Mouse (Mus musculus) thymus, postnatal 10 days (tissue): Measurements from ENCODE around the gene Onecut3.

Source experiments
- DNase-seq, 2 experiments: peaks; one replicate each; pipeline ENCODE4 v3.0.0; 2021; ENCODE audit warnings: low spot score in 2 of 2

The Onecut3 gene

DNA sequence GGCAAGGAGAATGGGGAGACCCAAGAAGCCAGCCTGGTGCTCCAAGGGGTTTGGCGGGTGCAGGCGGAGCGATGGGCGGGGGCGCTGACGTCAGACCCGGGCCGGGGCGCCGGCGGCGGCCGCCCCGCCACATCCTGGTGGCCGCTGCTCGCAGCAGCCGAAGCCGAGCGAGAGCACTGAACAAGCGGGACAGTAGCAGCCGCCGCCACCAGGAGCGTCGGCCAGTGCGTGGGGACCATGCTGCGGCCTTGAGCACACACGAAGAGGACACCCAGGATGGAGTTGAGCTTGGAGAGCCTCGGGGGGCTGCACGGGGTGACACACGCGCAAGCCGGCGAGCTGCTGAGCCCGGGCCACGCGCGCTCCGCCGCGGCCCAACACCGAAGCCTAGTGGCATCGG, at the start of gene Onecut3:
TSS of gene Onecut3 (plus strand) at position 104 of the 400 bp plus-strand sequence.
- DNase-seq: peak; percentile 16 to 50

GRCm38 (mm10) chr10:80445052-80445451, 49.6 kb upstream of the Onecut3 start:
- DNase-seq: no peak

DNA sequence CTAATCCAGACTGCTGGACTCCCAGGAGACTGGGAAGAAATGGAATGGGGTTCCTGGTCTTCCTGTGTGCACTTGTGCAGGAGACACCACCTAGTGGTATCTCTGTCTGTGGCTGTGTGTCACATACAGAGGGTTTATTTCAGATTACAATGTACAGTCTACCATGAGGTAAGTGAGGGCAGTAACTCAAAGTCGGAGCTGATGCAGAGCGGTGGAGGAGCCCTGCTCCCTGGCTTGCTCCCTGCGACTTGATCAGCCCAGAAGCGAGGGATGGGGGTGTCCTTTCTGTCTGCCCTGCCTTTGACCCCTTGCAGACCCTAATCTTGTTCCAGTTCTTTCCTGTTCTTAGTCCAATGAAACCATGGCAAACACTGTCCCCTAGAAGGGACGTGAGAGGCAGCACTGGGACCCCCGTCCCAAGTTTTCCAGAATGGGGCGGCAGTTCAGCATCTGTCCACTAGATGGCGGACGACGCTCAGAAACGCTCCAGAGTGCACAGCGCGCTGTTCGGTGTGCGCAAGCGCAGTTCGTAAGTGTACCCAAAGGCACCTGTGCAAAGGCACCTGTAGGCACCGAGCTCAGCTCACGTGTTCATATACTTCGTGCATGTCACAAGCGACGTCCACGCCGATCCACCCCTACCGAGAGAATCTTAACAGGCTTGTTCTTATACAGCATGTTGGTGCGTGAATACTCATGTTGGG, 48.6 kb upstream of the Onecut3 start:
- DNase-seq: peak; percentile 71 to 83

DNA sequence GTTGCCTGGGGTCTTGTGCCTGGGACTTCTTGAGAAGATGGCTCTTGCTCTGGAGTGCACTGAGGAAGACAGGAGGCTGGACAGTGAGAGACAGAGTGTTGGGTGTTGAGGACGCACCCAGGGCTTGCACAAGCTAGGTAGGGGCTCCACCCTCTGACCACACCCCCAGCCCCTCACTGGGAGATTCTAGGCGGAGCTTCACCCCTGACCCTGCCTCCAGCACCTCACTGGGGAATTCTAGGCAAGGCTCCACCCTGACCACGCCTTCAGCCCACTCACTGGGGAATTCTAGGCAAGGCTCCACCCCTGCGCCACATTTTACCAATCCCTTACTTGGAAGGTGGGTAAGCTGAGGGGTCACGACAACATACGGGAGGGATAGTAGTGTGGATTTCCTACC, 44.0 kb upstream of the Onecut3 start:
- no peak for DNase-seq

- no peak for DNase-seq
These were observed 41.0 kb upstream of the Onecut3 start for GRCm38 (mm10) chr10:80453601-80454000.

DNA sequence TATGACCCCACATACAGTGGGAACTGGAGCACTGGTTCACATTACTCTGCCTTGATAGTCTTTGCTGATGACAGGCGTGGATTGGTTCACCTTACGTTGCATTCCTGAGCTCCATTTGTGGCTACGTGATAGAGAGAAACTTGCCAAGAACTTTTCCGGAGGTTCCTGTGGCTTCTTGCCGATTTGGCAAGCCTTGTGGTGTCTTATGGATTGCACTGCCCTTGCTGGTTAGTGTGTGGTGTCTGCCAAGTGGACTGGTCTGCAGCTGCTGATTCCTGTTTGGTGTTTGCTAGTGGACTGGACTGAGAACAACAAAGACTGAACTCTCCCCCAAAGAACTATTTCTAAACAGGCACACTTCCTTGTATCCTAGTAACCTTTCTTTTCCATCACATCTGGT, 39.9 kb upstream of the Onecut3 start:
- no peak for DNase-seq

GRCm38 (mm10) chr10:80455697-80456096, 38.9 kb upstream of the Onecut3 start:
- DNase-seq: no peak

DNA sequence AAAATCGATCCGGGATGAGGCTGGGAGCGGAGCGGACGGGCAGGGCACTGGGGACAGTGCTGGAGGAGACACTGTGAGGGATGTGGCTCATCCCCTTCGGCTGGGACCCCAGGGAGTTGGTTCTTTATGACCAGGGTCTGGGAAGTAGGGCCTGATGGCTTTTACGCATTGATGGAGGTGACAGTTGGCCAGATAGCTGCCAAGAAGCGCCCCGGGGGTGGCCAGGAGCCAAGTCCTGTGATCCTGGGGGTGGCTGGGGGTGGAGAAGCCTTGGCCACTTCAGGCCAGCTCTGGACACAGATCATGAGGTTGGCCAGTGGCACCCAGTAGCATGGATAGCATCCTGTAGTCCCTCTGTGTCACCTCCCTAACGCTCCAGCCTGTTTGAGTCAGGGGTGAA, 35.4 kb upstream of the Onecut3 start:
- no peak for DNase-seq

- no peak for DNase-seq
These were observed 35.0 kb upstream of the Onecut3 start for GRCm38 (mm10) chr10:80459671-80460070.

DNA sequence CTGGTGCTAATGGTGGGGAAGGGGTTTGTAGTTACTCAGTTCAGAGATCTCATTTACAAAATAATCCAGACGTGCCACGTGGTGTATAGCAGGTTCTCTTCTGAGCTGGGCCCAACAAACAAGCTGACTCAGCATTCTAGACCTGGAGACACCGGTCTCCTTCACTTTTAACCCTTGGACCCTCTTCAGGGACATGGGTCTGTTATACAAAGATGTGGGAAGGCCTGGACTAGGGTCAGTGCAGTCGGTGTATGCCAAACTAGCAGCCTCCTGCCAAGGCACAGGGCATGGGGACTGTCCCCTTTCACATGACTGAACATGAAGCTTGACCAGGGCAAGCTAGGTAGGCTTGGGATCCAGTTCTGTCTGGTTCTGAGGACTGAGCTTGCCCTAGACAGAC, 34.3 kb upstream of the Onecut3 start:
- DNase-seq: no peak

DNA sequence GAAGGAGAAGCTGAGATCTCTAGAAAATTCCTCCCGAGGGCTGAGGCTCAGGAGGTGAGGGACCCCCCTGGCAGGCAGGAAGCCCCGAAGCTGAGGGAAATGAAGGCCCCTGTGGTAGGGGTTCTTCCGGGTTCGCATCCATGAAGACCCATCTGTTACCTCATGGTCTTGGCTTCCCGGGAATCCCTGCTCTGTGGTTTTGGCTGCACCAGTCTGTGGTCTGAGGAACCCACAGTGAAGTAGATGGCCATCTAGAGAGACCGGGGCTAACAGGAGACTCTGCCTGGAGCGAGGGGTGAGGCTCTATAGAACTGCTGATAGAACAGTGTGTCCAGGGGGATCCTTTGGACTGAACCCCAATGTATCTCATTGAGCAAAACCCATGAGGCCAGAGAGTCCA, 33.3 kb upstream of the Onecut3 start:
- DNase-seq: no peak

GRCm38 (mm10) chr10:80464381-80465035, 30.1 kb upstream of the Onecut3 start:
- no peak for DNase-seq

DNA sequence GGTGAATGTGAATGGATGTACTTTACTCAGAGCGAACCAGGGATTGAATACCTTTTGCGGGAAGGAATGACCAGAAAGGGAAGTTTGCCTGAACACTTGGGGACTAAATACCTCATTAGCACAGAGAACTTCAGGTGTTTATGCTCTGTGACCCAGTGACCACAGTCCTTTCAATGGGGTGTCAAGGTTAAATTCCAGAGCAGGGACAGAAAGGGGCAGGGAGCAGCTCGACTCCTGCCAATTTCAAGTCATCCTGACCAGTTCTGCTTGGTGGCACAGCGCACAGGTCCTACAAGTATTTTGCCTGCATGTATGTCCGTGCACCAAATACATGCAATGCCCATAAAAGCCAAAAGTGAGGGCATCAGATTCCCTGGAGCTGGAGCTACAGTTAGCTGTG, 29.6 kb upstream of the Onecut3 start:
- DNase-seq: no peak

DNA sequence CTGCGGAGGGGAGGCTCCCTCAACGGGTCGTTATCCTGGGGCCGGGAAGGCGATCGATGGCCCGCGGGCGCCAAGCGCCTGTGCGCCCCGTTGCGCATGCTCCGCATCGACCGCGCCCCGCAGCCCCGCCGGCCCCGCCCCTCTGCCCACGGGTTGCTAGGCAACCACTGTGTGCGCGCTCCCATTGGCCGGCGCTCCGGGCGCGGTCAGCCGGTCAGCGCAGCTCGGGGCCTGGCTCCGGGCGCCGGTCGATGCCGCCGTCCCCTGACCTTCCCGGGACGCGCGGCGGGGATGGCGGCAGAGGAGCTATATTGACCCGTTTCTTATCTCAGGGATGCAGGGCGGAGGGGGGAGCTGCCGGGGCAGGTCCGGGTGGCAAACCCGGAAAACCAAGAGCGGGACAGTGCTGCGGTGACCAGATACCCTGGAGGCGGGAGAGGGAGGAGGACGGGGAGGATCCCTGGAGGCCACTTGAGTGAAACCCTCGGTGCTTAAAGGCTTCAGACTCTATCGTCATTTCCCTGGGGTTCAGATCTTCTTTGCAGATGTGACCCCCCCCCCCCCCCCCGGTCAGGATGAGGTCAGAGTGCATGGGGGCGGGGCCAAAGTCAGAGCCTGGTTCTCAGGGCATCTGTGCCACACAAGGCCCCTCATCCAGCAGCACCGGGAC, 19.2 kb upstream of the Onecut3 start:
- peak; percentile 72 to 86 for DNase-seq

- DNase-seq: no peak
These were observed 16.1 kb upstream of the Onecut3 start for GRCm38 (mm10) chr10:80478531-80478930.

DNA sequence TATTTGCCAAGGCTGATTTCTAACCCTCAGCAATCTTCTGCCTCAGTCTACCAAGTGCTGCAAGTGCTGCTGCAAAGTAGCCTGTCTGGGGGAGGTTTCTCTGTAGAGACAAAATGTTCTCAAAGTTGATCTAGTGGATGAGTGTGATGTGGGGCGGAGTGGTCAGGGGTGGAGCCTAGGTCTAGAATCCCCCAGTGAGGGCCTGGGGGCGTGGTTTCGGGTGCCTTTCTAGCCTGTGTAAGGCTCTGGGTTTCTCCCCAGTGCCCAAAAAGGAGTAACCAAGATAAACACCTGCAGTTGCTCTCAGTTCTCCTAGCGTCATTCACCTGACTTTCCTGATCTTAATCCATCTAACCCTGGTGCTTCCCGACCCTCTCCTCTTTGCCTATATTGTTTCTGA, 13.6 kb upstream of the Onecut3 start:
- peak; percentile 23 to 46 for DNase-seq

DNA sequence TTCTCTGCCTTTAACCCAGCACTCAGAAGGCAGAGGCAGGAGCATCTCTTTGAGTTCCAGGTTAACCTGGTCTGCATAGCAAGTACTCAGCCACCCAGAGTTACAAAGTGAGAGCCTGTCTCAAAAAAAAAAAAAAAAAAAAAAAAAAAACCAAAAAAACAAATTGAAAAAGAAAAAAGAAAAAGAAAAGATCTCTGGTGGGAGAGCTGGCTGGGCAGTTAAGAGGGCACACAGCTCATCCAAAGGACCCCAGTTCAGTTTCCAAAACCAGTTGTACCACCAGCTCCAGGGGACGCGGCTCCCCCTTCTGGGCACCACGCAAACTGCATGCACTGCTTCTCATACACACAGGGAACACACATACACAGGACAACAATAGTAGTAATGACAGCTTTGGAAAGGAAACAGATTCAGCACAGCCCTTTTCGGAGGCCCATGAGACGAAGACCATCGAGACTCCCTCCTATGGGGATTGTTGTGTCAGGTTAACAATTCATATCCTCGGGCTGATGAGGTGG, 7.7 kb upstream of the Onecut3 start:
- DNase-seq: peak; percentile 18 to 44

GRCm38 (mm10) chr10:80490051-80490450, 4.6 kb upstream of the Onecut3 start:
- no peak for DNase-seq

- no peak for DNase-seq
These were observed 1.3 kb downstream of the Onecut3 start for GRCm38 (mm10) chr10:80495901-80496300.

DNA sequence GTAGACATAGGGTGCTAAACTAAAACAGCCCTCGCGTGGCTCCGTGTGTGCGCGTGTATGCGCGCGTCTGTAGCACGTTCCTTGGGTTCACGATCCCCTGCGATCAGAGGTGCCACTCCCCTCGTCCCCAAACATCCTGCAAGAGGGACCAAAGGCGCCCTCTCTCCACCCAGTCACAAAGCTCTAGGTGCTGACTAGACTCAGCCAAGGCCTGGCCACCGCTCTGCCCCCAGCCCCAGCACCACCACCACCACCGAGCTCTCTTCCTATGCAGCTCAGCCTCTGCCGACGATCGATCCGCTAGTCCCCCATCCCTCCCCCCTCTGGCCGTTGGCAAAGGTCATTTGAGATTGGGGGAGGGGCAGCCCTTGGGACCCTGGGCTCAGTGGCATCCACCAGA, 1.8 kb downstream of the Onecut3 start:
- DNase-seq: no peak

- DNase-seq: no peak
These were observed 7.7 kb downstream of the Onecut3 start for GRCm38 (mm10) chr10:80502291-80502690.

GRCm38 (mm10) chr10:80502819-80503314, 8.2 kb downstream of the Onecut3 start:
- no peak for DNase-seq
